Mouse (Mus musculus) kidney, embryonic 16.5 days (tissue): ENCODE results near the gene Aagab. TPM values are rescaled to one million over a fixed set of nuclear protein-coding genes. Genes with fewer than 3 reads are reported as not detected.
A peak's percentile ranks its signal among the peaks of the same experiment; 100 is the strongest.

Source experiments
- ATAC-seq: fragments of 200-750 bp; cut with Nextera tagmentation; 2 replicates; pipeline ENCODE4 v1.8.0; 2017; ENCODE audit warnings: moderate TSS enrichment; ENCODE audit not compliant: low FRiP score, low TSS enrichment
- H3K27ac ChIP-seq: fragments of 300-500 bp; sonication (generic); 2 replicates; pipeline ENCODE4 v1.5.1; 2014; ENCODE audit warnings: low read length
- H3K27me3 ChIP-seq: fragments of 300-500 bp; sonication (generic); 2 replicates; pipeline ENCODE4 v1.6.1; 2014; ENCODE audit warnings: low read length, control low read depth, mixed read lengths; ENCODE audit not compliant: insufficient read depth
- H3K36me3 ChIP-seq: fragments of 300-500 bp; sonication (generic); 2 replicates; pipeline ENCODE4 v1.6.1; 2014; ENCODE audit warnings: low read length, control low read depth, mixed read lengths; ENCODE audit not compliant: insufficient read depth
- H3K4me1 ChIP-seq: fragments of 300-500 bp; sonication (generic); 2 replicates; pipeline ENCODE4 v1.6.1; 2014; ENCODE audit warnings: low read length, control low read depth, mixed read lengths; ENCODE audit not compliant: insufficient read depth
- H3K4me2 ChIP-seq: fragments of 300-500 bp; sonication (generic); replicated peaks from 2 replicates; pipeline ENCODE4 v1.6.1; 2014; ENCODE audit warnings: low read depth, low read length
- H3K4me3 ChIP-seq: fragments of 300-500 bp; sonication (generic); 2 replicates; pipeline ENCODE4 v1.5.1; 2014; ENCODE audit warnings: mild to moderate bottlenecking, low read length
- H3K9ac ChIP-seq: fragments of 300-500 bp; sonication (generic); replicated peaks from 2 replicates; pipeline ENCODE4 v1.6.1; 2014; ENCODE audit warnings: low read length
- H3K9me3 ChIP-seq: fragments of 300-500 bp; sonication (generic); 2 replicates; pipeline ENCODE4 v1.6.1; 2016; ENCODE audit warnings: low read length, control low read depth
- WGBS: fragments of 180-500 bp; shearing (Covaris S2); extraction: QIAGEN DNeasy Blood & Tissue Kit; methylation state at CpG from one replicate; pipeline ENCODE4 v1.1.7; 2014; 5-methylcytosine and 5-hydroxymethylcytosine counted together
- polyA plus RNA-seq: library from polyadenylated mRNA; unstranded; fragments of >200 nt; fragmentation: Nextera tagmentation; extraction: Ambion mirVana; gene quantifications from 2 replicates; pipeline ENCODE4 v1.2.1, GENCODE M21; 2015

Gene Aagab
- polyA plus RNA-seq, 1 experiment from 2014 or later, result 38.3 TPM

- WGBS, result 67% methylated on average over 7 of the region's 7 CpGs
- no peak overlapping the region for H3K4me3 ChIP-seq
- no peak overlapping the region for H3K4me2 ChIP-seq
- no peaks in the 10 kb centered on the region for H3K9me3 ChIP-seq
- no peak overlapping the region for H3K9ac ChIP-seq
- peaks cover 3% of the 10 kb centered on the region; the same call in 1 of the 2 replicates for H3K36me3 ChIP-seq
- ATAC-seq, result no peak
- H3K4me1 ChIP-seq, result no peaks in the 10 kb centered on the region
- no peak overlapping the region for H3K27ac ChIP-seq
- H3K27me3 ChIP-seq, result no peaks in the 10 kb centered on the region
Observed at GRCm38 (mm10) chr9:63636113-63636512, 33.7 kb downstream of the Aagab start.

GRCm38 (mm10) chr9:63641983-63642646 is 39.7 kb downstream of the Aagab start:
- no peak overlapping the region for H3K9ac ChIP-seq
- H3K4me2 ChIP-seq, result no peak overlapping the region
- peaks cover 13% of the 10 kb centered on the region; the same call in 1 of the 2 replicates for H3K36me3 ChIP-seq
- WGBS, result 90% methylated on average over 4 of the region's 4 CpGs
- H3K27ac ChIP-seq, result no peak overlapping the region
- no peak overlapping the region for H3K4me3 ChIP-seq
- no peaks in the 10 kb centered on the region for H3K9me3 ChIP-seq
- no peak for ATAC-seq
- H3K4me1 ChIP-seq, result no peaks in the 10 kb centered on the region
- no peaks in the 10 kb centered on the region for H3K27me3 ChIP-seq

- peaks cover 3% of the 10 kb centered on the region; the same call in 1 of the 2 replicates for H3K4me1 ChIP-seq
- H3K36me3 ChIP-seq, result peaks cover 25% of the 10 kb centered on the region
- H3K9me3 ChIP-seq, result no peaks in the 10 kb centered on the region
- no peak overlapping the region for H3K4me3 ChIP-seq
- H3K4me2 ChIP-seq, result no peak overlapping the region
- H3K9ac ChIP-seq, result no peak overlapping the region
- no peak overlapping the region for H3K27ac ChIP-seq
- ATAC-seq, result no peak
- WGBS, result 65% methylated on average over 6 of the region's 6 CpGs
- no peaks in the 10 kb centered on the region for H3K27me3 ChIP-seq
Observed at GRCm38 (mm10) chr9:63644011-63644410, 41.6 kb downstream of the Aagab start.

- H3K4me1 ChIP-seq, result peaks cover 3% of the 10 kb centered on the region; the same call in 1 of the 2 replicates
- H3K36me3 ChIP-seq, result peaks cover 35% of the 10 kb centered on the region
- no peak overlapping the region for H3K4me2 ChIP-seq
- ATAC-seq, result no peak
- 81% methylated on average over 8 of the region's 8 CpGs for WGBS
- no peaks in the 10 kb centered on the region for H3K9me3 ChIP-seq
- no peak overlapping the region for H3K27ac ChIP-seq
- no peaks in the 10 kb centered on the region for H3K27me3 ChIP-seq
- H3K4me3 ChIP-seq, result no peak overlapping the region
- H3K9ac ChIP-seq, result no peak overlapping the region
Observed at GRCm38 (mm10) chr9:63645084-63645483, 42.6 kb downstream of the Aagab start.

DNA sequence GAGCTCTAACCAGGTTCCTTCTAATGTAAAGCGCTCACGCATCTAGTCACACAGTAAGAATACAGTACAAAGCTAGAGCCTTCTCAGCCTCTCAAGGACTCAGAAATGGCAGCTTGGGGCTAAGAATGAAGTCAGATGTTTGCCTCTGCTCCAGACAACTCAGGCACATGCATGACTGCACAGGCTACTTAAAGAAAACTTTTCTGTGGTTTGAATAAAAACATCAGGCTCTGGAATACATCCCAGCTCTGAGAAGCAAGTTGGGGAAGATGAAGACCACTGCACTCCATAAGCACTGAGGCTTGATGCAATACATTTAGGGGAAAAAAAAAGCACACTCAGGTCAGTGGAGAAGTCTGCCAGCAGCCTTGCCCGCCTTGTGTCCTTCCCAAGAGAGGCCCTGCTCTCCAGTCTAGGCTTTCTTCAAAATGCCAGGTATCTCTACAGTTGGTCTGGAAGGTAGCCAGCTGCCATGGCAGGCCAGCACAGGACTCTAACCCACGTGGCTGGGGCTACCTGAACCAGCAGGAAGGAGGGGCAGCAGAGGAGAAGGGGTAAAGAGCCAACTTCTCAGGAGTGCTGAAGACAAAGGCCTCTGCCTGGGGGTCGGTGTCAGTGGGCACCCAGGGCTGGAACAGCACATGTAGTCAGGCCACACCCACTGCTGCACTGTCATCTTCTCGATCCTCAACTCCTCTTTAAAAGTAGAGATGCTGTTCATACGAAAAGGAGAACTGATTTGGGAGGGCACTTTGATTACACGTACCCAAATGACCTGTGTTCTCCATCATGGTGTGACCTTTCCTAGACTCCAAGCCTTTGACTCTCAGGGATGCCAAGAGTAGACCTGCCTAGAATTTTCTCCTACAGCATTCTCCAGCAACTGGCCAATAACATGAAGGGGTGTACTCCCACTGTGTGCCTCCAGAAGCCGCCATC is 45.4 kb downstream of the Aagab start:
- no peak overlapping the region for H3K27ac ChIP-seq
- no peak overlapping the region for H3K4me2 ChIP-seq
- ATAC-seq, result no peak
- no peak overlapping the region for H3K4me3 ChIP-seq
- H3K9ac ChIP-seq, result no peak overlapping the region
- H3K9me3 ChIP-seq, result no peaks in the 10 kb centered on the region
- peaks cover 49% of the 10 kb centered on the region for H3K36me3 ChIP-seq
- WGBS, result 85% methylated on average over 9 of the region's 9 CpGs
- H3K4me1 ChIP-seq, result peaks cover 14% of the 10 kb centered on the region
- H3K27me3 ChIP-seq, result no peaks in the 10 kb centered on the region

DNA sequence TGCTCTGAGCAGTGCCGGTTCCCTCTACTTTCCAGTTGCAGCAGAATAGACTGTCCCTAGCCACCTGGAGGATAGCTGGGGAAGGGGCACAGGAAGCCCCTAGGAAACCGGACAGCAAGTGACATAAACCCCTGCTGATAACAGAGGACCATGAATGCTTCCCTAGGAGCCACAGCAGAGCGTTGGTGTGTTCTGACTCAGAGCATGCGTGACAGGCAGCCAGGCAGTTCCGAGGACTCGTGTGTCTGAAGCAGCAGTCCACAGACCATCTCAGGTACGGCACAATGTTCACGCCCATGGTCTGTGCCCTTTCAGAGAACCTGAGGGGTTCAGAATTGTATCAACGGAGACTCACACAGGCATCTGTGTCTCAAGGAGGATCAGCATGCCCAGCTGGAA is 46.1 kb downstream of the Aagab start:
- Histone ChIP-seq H3K4me3 (no peak overlapping the region), H3K27ac (no peak overlapping the region), H3K36me3 (peaks cover 50% of the 10 kb centered on the region), H3K4me1 (peaks cover 20% of the 10 kb centered on the region), H3K9ac (no peak overlapping the region), H3K27me3 (no peaks in the 10 kb centered on the region), H3K9me3 (no peaks in the 10 kb centered on the region), H3K4me2 (no peak overlapping the region)
- WGBS, result 83% methylated on average over 9 of the region's 9 CpGs
- ATAC-seq, result no peak

DNA sequence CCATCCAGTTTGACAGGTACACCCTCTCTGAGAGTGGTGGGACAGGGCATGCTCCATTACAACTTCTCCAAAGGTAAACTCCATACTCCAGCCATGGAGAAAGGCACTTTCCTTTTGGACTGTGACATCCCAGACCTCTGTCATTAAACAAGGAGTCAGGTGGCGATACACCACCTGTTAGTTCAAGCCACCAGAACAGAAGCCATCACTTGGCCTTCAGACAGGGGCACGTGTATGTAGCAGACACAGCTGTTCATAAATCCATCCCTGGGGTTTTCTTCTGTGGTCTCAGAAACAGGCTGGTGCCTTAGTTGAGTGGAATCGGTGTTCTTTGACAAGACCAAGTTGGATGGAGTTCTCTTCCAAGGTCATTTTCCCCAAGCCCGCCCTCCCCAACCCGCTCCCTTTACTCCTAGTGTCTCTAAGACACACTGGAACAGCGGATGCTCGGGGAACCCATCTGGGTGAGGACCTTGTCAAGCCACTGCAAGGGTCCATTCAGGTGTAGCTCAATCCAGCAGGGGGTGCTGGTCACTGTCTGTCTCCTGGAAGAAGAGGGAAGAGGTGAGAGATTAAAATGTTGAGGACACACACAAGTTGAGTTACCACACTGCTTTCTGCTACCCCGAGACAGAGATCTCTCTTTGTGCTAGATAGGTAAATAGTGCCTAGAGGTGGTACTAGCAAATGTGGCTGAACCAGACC is 47.5 kb downstream of the Aagab start:
- ATAC-seq, result no peak
- 79% methylated on average over 8 of the region's 8 CpGs for WGBS
- Histone ChIP-seq H3K9ac (no peak overlapping the region), H3K4me1 (peaks cover 28% of the 10 kb centered on the region), H3K4me3 (no peak overlapping the region), H3K27me3 (no peaks in the 10 kb centered on the region), H3K36me3 (peaks cover 61% of the 10 kb centered on the region), H3K27ac (no peak overlapping the region), H3K4me2 (no peak overlapping the region), H3K9me3 (no peaks in the 10 kb centered on the region)

DNA sequence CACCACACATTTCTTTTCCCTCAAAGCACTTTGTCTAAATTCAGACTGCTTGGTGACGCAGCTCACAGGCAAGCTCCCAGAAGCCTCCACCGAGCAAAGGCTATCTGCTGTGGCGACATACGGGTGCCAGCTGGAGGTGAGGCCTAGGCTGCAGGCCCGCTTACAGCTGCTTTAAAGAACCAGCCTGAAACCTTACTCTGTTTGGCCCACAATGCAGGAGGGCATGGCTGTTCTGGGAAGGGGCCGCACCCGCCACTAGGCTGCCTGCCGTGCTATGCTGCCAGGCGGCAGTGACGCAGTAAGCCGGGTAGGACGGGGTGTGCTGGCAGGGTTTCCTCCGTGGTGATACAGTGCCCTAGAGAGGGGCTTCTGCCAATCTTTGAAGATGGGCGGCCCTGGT is 48.4 kb downstream of the Aagab start:
- no peak for ATAC-seq
- no peak overlapping the region for H3K27ac ChIP-seq
- 84% methylated on average over 14 of the region's 14 CpGs for WGBS
- H3K4me1 ChIP-seq, result peaks cover 28% of the 10 kb centered on the region
- H3K9me3 ChIP-seq, result no peaks in the 10 kb centered on the region
- peaks cover 71% of the 10 kb centered on the region for H3K36me3 ChIP-seq
- H3K4me3 ChIP-seq, result no peak overlapping the region
- no peak overlapping the region for H3K9ac ChIP-seq
- no peaks in the 10 kb centered on the region for H3K27me3 ChIP-seq
- no peak overlapping the region for H3K4me2 ChIP-seq

DNA sequence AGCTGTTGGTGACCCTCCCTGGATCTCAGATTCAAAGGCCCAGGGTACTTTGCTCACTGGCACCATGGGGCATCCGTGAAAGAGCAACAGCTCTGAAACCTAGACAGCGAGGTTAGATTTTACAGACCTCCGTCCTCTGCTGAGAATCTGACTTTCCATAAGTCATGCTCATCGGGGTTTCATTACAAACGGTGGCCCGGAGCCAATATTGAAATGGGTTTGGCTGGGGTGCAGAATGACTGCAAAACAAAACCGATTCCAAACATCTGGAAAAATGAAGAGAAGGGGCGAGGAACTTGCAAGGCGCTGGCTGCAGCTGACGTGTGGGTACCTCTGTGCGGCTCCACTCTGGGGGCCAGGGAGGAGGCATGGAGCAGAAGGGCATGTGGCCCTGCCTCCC is 49.1 kb downstream of the Aagab start:
- Histone ChIP-seq H3K4me3 (no peak overlapping the region), H3K27me3 (no peaks in the 10 kb centered on the region), H3K27ac (0 out of 2 replicates have a peak overlapping the region, but pooled peaks have one; percentile 26), H3K4me1 (peaks cover 28% of the 10 kb centered on the region), H3K9ac (no peak overlapping the region), H3K9me3 (no peaks in the 10 kb centered on the region), H3K4me2 (no peak overlapping the region), H3K36me3 (peaks cover 69% of the 10 kb centered on the region)
- ATAC-seq, result no peak
- WGBS, result 55% methylated on average over 11 of the region's 11 CpGs
